Mouse (Mus musculus) cerebellum, postnatal 14 days (tissue): ENCODE measurements around the gene Vgll4.

Source experiments
- DNase-seq, 2 experiments: peaks; one replicate each; pipeline ENCODE4 v3.0.0; 2021; ENCODE audit warnings: mixed read lengths in 2 of 2

Vgll4 gene

DNA sequence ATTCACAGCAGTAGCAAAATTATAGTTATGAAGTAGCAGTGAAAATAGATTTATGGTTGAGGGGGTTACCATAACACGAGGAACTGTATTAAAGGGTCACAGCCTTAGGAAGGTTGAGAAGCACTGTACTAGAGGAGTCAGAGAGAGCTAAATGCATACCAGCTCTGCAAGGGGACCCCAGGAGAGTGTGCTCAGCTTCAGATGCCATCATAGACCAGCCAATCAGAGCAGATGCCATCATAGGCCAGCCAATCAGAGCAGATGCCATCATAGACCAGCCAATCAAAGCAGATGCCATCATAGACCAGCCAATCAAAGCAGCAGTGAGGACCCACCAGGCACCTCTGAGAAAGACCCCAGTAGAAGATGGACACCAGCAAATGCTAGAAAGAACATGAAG, 134.0 kb downstream of the Vgll4 start:
- no peak for DNase-seq

- DNase-seq: no peak
Observed at GRCm38 (mm10) chr6:114835344-114835743, 134.4 kb downstream of the Vgll4 start.

DNA sequence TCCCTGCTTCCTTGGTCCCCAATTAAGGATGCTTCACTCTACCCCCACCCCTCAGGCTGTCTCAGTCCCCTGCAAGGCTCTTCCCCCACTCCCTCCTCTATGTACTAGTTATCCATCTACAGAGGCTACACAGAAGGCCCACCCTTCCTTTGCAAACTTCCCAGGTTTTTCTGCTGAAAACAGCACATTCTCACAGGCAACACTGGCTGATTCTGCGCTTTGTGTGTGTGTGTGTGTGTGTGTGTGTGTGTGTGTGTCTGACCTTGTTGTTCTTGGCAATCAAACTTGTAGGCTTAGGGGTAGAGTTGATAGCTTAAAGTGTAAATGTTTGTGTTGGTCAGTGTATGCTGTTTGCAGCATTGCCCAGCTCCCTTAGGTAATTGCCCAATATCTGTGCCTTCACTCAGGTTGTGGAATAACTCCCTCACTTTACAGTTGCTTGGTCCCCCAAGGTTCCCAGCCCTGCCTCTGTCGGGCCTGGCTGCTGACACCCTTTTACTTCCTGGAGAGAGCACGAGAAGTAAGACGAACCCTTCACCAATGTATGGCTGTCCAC, 135.9 kb downstream of the Vgll4 start:
- no peak for DNase-seq

GRCm38 (mm10) chr6:114833058-114833685, 136.6 kb downstream of the Vgll4 start:
- no peak for DNase-seq

DNA sequence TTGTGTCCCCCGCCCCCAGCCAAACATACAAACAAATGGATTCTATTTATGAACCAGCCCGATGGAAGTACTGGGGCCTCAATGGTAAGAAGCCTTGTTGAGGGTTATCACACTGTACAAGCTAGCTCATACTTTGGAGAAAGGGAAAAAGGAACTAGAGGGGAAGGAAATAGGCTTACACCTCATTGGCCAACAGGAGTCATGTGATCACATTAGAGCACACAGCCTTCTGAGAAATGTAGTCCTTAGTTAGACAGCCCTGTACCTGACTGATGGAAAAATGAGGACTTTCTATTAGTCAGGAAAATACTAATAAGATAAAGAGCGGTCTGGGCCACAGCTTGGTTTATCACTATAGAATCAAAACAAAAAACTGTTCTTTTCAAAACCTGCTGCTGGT, 138.0 kb downstream of the Vgll4 start:
- no peak for DNase-seq

DNA sequence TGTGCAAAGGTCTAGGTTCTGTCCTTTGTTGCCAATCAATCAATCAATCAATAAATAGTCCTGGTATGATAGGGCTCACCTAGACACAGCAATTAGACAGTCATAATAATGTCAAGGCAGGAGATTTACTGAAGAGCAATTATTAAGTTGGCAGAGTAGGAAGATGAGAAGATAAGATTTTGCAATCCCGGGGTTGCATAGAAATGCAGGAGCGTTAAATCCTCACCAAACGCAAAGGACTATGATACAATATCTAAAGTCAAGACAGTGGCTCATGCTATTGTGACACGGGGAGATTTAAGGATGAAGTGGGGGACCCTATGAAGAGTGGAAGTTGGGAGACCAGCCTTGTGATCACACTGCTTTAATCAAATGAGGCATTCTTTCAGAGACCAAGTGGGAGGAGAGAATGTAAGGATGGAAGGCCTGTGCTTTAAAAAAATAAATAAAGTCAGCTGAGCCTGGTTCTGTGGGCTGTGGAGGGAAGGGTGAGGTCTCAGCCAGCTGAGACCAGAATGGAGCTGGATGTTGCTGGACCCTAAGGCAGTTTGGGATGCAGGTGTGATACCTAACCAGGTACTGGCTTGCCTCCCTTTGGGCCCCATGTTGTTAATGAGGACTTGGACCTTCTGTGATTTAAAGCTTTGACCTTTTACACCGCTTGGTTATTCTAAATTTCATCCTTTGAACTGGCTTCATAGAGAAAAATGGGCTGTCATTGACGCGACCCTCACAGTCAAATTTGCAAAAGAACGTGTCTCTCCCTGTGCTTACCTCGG, 139.9 kb downstream of the Vgll4 start:
- no peak for DNase-seq

DNA sequence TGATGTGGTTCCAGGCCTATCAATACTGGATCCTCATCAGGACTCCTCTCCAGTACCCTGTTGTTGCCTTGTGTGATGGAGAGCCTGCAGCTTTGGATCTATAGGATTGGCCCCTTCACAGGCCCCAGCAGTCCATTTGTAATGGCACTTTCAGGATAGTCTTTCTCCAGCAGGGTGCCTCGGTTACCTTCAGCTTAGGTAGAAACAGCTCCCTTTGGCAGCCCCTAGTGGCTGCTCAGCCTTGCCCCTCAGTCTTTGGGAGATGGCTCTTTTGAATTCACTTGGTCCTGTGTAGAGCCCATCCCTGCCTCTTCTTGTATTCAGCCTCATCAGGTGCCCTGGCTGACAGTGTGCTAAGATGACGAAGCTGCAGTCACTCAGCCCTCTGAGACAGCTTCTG, 142.9 kb downstream of the Vgll4 start:
- DNase-seq: no peak

DNA sequence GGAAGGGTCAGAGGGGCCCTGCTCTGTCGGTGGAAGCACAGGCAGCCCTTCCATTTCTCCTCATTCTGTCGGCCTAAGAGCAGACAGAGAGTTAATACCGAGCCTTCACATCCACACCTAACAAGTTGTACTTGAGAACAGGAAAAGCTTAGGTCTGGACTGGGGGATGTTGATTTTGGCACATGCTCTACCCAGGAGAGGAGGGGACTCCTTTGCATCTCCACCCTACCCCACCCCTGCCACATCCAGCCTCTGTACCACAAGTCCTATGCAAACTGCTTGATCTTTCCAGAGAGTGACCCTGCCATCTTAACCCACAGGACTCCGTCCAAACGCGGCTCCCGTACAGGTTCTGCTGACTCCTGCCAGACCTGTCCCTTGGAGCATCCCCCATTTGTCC, 148.1 kb downstream of the Vgll4 start:
- no peak for DNase-seq

DNA sequence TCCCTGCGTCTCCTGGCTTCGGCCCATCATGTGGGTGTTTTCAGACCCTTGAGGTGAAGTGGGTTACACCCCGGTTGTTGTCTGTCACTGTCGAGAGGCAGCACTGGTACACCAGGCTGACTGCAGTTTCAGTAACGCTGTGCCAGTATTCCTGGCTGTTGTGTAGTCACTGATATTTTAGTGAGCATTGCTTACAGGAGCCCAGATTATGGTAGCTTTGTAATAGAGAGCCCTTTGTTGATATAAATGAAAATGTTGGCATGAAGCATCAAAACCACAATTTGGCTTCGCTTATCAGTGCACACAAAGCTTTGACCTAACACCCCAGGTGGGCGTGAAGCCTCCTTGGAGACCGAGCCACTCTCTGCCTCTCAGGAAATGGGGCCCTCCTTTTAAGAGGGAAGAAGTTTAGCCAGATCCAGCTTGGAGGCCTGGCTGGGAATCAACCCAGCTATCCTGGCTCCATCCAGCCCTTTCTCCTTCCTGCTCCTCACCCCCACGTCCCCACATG, 149.8 kb downstream of the Vgll4 start:
- no peak for DNase-seq

DNA sequence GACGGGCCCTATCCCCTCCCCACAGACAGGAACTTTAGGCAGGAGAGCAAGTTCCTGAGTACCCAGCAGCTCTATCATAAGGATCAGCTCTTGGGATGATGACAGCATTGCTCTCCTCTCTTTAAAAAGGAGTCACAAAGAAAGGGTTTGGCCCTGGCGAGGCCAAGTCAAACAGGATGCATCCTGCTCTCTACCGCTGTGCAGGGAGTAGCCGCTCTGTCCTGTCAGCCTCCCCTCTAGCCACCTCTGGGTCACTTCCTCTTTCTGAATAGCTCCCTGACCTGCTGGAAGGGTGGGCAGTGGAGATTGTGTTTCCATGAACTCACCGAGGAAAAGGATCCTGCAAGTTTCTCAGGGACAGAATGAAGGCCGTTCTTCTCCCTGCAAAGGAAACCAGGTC, 151.3 kb downstream of the Vgll4 start:
- DNase-seq: no peak

DNA sequence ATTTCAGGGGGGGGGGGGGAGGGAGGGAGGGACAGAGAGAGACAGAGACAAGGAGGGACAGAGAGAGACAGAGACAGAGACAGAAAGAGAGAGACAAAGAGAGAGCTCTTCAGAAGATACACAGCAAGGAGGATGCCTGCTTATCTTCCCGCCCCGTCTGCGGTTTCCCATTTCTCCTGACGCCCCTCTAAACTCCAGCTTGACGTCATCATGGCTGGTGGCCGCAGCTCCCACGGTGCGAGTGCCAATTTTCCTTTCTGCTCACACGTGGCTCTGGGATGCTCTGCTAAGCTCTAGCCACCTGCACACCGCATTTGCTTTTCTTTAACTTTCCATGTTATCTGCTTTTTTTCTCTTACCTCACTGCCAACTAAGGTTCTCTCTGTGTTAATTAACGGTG, 151.8 kb downstream of the Vgll4 start:
- DNase-seq: peak; percentile 46 to 53

DNA sequence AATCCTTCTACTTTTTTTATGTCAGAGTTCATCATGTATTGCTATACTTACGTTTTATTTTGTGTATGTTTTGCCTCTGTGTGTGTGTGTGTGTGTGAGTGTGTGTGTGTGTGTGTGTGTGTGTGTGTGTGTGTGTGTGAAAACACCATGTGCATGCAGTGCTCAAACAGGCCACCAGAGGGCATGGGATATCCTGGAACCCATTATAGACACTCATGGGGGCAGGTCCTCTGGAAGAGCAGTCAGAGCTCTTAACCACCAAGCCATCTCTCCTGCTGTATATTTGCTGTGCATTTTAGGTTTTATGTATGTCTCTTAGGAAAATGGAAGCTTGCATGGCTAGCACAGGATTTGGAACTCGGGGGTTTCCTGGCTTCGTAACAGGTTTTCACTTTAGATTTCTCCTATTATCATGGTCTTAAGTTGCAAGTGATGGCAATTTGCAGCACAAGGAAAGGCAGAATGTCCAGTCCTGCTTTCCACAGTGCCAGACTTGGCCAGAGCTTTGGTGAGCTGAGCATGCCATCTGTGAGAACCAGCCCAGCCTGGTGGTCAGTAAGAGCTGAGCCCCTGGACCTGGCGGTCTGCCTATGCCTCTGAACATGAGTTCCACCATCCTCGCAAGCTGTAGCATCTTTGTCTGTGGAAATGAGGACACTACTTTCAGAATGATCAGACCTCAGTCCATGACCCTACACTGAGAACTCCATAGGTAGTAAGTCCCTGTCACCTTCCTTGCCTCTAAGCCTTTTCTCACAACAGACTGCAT, 154.7 kb downstream of the Vgll4 start:
- DNase-seq: peak; percentile 84 to 88

DNA sequence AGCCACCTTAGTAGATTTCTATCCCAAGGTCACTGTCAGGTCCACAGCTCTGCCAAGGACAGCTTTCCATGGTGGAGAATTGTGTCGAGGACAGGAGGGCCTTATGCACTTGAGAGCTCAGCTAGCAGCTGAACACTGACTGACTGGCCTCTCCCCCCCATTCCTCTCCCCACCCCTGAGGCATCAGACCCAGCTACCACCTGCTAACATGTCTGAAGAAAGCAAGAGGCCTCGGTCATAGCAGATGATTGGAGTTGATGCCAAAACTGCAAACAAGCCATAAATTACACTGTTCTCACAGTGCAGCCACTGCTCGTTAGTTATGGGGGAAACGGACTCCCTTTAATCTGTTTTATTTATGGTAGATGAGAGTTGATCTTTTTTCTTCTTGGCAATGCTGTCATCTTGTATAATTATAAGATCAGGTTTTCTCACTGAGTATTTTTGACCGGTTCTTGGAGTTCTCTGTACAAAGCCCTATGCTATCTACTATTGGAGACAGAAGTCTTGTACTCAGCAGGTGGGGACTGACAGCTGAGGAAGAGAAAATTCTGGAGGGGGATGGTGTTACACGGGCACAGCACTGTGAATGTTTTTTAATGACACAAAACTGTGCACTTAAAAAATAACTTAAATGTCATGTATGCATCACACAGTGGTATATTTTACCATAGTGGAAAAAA, 155.5 kb downstream of the Vgll4 start:
- no peak for DNase-seq

- peak in 1 of 2 experiments; percentile 43 for DNase-seq
Observed at GRCm38 (mm10) chr6:114812779-114813178, 157.0 kb downstream of the Vgll4 start.

GRCm38 (mm10) chr6:114812322-114812721, 157.5 kb downstream of the Vgll4 start:
- peak; percentile 38 to 64 for DNase-seq
